Mouse (Mus musculus): Measurements from ENCODE around the gene Sos1. TPM values are rescaled to one million over a fixed set of nuclear protein-coding genes. Genes with fewer than 3 reads are reported as not detected.
"Not testable (repeated sequence)": the region's sequence is repeated elsewhere in the genome, so short reads cannot be mapped to it uniquely, and the experiment has no call there.

The Sos1 gene
- polyA plus RNA-seq, 1 experiment from 2014 or later, result 7.2 TPM

DNA sequence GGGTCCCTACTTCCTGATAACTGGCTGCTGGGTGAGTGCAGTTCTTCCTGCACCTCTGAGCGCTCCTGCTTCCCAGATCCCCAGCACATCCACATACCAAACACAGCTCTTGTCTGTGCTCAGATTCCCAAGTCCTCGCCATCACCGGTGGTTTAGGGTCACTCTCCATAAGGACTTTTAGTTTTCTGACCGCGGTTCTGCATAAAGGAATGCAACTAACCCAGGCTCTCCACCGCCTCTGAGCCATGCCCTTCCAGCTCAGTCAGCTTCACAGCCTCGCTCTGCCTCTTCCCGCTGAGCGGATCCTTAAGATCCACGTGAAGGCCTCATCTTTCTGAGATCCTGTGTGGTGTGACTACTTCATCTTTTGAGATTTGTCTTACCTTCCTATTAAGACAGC is 90.2 kb downstream of the Sos1 start:
- no peak overlapping the region for H3K4me2 ChIP-seq (replicated peaks)
- WGBS, result 74% methylated on average over 10 of the region's 10 CpGs
- H3K36me3 ChIP-seq, result no peaks in the 10 kb centered on the region
- H3K27me3 ChIP-seq, result no peaks in the 10 kb centered on the region
- no peak overlapping the region for H3K4me3 ChIP-seq
- H3K9ac ChIP-seq (replicated peaks), result no peak overlapping the region
- H3K4me1 ChIP-seq, result no peaks in the 10 kb centered on the region
- H3K27ac ChIP-seq (replicated peaks), result no peak overlapping the region
- no peak for ATAC-seq (replicated peaks)
- H3K9me3 ChIP-seq, result no peaks in the 10 kb centered on the region

DNA sequence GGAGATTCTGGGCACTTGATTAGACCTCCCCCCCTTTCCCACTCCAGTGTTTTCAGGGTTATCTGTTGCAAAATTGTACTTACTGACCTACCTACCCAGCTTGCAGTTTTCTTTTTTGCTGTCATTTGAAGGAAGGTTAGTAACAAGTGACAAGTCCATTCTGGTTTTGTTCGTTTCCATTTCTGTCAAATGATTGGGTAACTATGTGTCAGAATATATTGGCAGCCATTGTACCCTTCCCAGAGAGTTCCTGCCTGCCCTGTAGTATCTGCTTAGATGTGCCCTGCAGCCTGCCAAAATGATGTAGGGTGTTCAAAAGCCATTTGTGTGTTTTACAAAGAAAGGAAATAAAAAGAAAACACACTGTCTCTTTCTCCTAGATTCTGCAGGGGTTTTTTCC is 94.6 kb downstream of the Sos1 start:
- Histone ChIP-seq H3K36me3 (no peaks in the 10 kb centered on the region), H3K4me2 (replicated peaks) (no peak overlapping the region), H3K27me3 (no peaks in the 10 kb centered on the region), H3K4me3 (no peak overlapping the region), H3K4me1 (no peaks in the 10 kb centered on the region), H3K9me3 (no peaks in the 10 kb centered on the region), H3K27ac (replicated peaks) (no peak overlapping the region), H3K9ac (replicated peaks) (no peak overlapping the region)
- 65% methylated on average over 1 of the region's 1 CpGs for WGBS
- ATAC-seq (replicated peaks), result no peak

DNA sequence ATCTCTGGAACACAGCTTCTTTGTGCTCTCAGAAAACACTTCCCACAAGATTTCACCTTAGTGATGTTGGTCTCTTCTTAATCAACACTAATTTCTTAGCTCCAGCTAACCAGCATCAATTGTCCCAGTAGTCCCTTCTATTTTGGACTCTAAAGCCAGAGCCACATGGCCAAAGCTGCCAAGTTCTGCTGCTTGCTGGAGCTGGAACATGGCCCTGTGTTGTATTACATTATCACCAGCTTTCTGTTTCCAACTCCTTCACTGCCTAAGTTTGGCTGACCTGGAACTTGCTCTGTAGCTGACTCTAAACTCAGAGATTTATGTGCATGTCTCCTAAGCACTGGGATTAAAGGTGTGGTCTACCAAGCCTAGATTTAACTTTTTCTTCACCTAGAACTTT is 101.9 kb downstream of the Sos1 start:
- H3K9me3 ChIP-seq; H3K4me1 ChIP-seq; H3K27ac ChIP-seq (replicated peaks); H3K4me3 ChIP-seq; H3K9ac ChIP-seq (replicated peaks); H3K36me3 ChIP-seq; H3K4me2 ChIP-seq (replicated peaks); H3K27me3 ChIP-seq; ATAC-seq (replicated peaks): not testable (repeated sequence)

DNA sequence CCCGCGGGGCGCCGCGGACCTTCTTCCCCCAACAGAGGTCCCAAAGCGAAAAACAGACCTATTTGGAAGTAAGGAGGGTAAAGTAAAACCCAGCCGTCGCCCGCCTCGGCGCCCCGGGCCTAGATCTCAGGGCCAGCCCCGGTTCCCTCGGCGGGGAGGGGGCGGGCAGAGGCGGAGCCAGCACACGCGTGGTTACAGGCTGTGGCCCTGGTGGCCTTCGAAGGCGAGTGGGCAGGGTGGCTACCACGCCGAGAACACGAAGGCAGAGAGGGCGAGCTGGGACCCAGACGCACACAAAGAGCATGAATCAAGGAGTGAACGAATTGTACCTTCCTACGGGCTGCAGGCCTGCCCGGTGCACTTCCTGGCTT is 106.5 kb downstream of the Sos1 start:
- peak; percentile 85 for ATAC-seq (replicated peaks)
- H3K4me3 ChIP-seq, result peak overlapping the region; percentile 53
- H3K9ac ChIP-seq (replicated peaks), result peak overlapping the region; percentile 77
- 19% methylated on average over 29 of the region's 29 CpGs for WGBS
- H3K4me2 ChIP-seq (replicated peaks), result peak overlapping the region; percentile 86
- no peaks in the 10 kb centered on the region for H3K36me3 ChIP-seq
- H3K27me3 ChIP-seq, result no peaks in the 10 kb centered on the region
- no peaks in the 10 kb centered on the region for H3K9me3 ChIP-seq
- H3K27ac ChIP-seq (replicated peaks), result peak overlapping the region; percentile 82
- H3K4me1 ChIP-seq, result peaks cover 10% of the 10 kb centered on the region

DNA sequence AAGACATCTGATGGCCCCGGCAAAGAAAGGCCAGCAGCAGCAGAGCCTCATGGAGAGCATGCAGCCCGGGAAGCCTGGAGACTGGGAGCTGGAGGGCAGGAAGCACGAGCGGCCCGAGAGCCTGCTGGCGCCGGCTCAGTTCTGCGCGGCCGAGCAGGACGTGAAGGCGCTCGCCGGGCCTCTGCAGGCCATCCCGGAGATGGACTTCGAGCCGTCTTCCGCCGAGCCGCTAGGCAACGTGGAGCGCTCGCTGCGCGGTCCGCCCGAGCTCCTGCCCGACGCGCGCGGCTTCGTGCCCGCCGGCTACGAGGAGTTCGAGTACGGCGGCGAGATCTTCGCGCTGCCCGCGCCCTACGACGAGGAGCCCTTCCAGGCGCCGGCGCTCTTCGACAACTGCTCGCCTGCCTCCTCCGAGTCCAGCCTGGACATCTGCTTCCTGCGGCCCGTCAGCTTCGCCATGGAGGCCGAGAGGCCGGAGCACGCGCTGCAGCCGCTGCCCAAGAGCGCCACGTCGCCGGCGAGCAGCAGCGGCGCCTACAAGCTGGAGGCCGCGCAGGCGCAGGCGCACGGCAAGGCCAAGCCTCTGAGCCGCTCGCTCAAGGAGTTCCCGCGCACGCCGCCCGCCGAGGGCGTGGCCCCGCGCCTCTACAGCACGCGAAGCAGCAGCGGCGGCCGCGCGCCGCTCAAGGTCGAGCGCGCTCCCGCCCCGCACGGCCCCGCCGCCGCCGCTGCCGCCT is 107.1 kb downstream of the Sos1 start, which contains the start of gene Gm10190:
TSS of gene Gm10190 (minus strand) at position 553 of the 737 bp plus-strand sequence.
- peak within 1 kb of the TSS; percentile 53 for H3K4me3 ChIP-seq
- 4% methylated on average over 102 of the region's 102 CpGs for WGBS
- peak within 1 kb of the TSS; percentile 77 for H3K9ac ChIP-seq (replicated peaks)
- peak within 1 kb of the TSS; percentile 86 for H3K4me2 ChIP-seq (replicated peaks)
- H3K9me3 ChIP-seq, result no peaks in the 10 kb centered on the region
- ATAC-seq (replicated peaks), result peak; percentile 99
- no peaks in the 10 kb centered on the region for H3K36me3 ChIP-seq
- H3K27me3 ChIP-seq, result no peaks in the 10 kb centered on the region
- peaks cover 10% of the 10 kb centered on the region for H3K4me1 ChIP-seq
- peak within 1 kb of the TSS; percentile 82 for H3K27ac ChIP-seq (replicated peaks)

DNA sequence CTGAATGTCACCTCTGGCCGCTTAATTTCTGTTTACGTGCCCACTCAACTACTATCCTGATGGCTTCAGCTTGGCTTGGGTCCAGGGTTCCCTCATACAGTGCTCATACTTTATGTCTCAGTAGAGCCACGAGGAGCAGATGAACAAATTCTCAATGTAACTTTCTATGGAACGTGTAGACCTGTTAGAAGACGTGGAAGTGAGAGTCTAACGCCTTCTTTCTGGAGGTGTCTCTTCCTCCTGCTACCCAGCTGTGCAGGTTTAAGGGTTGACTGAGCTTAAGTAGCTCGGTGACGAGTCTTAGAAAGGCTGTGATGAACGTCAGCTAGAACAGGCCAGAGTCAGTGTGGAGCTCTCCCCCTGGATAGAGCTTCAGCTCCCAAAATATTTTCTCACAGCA is 111.6 kb downstream of the Sos1 start:
- 80% methylated on average over 9 of the region's 9 CpGs for WGBS

DNA sequence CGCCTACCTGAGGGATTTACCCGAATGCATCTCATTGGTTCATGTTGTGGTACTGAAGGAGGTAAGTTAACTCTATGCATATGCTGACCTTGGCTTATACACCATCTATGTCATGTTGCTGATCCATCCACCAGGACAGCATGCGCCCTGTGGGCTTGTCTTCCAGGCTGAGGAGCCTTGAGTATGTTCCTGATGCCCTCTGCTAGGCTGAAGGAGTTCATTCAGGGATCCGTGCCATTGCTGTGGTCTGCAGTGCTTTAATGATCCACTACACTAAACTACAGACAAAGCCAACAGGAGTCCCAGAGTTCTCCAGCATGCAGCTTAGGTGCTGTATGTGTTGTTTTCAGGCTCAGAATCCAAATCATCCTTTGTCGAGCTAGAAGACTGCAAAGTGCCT is 113.0 kb downstream of the Sos1 start:
- H3K4me2 ChIP-seq (replicated peaks), result no peak overlapping the region
- no peak overlapping the region for H3K4me3 ChIP-seq
- H3K9ac ChIP-seq (replicated peaks), result no peak overlapping the region
- H3K27ac ChIP-seq (replicated peaks), result no peak overlapping the region
- WGBS, result 94% methylated on average over 5 of the region's 5 CpGs
- H3K9me3 ChIP-seq, result no peaks in the 10 kb centered on the region
- H3K36me3 ChIP-seq, result no peaks in the 10 kb centered on the region
- H3K27me3 ChIP-seq, result no peaks in the 10 kb centered on the region
- ATAC-seq (replicated peaks), result no peak
- H3K4me1 ChIP-seq, result no peaks in the 10 kb centered on the region

More for the DNA sequence above, 111.6 kb downstream of the Sos1 start:
- no peak for ATAC-seq (replicated peaks)
- Histone ChIP-seq H3K4me2 (replicated peaks) (no peak overlapping the region), H3K27me3 (no peaks in the 10 kb centered on the region), H3K4me1 (peaks cover 6% of the 10 kb centered on the region), H3K27ac (replicated peaks) (no peak overlapping the region), H3K9ac (replicated peaks) (no peak overlapping the region), H3K9me3 (no peaks in the 10 kb centered on the region), H3K4me3 (no peak overlapping the region), H3K36me3 (no peaks in the 10 kb centered on the region)

DNA sequence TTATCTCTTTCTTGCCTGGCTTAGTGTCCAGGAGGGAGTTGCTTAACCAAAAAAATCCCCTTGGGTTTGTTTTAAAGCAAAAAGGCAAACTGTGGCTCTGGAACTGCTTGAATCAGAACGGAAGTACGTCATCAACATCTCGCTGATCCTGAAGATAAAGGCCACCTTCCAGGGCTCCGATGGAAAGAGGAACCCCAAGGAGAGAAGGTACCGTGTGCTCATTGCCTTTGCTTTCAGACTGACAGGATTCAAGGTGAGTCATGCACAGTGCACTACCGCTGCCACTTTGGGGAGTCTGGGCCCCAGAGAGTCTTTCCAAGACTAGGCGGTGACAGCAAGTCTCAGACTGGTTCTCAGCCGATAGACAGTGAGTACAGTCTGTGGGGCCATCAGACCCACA is 120.0 kb downstream of the Sos1 start:
- Histone ChIP-seq H3K4me1 (no peaks in the 10 kb centered on the region), H3K4me2 (replicated peaks) (no peak overlapping the region), H3K27ac (replicated peaks) (no peak overlapping the region), H3K27me3 (no peaks in the 10 kb centered on the region), H3K9me3 (no peaks in the 10 kb centered on the region), H3K4me3 (no peak overlapping the region), H3K9ac (replicated peaks) (no peak overlapping the region), H3K36me3 (no peaks in the 10 kb centered on the region)
- ATAC-seq (replicated peaks), result no peak
- WGBS, result 93% methylated on average over 8 of the region's 8 CpGs

DNA sequence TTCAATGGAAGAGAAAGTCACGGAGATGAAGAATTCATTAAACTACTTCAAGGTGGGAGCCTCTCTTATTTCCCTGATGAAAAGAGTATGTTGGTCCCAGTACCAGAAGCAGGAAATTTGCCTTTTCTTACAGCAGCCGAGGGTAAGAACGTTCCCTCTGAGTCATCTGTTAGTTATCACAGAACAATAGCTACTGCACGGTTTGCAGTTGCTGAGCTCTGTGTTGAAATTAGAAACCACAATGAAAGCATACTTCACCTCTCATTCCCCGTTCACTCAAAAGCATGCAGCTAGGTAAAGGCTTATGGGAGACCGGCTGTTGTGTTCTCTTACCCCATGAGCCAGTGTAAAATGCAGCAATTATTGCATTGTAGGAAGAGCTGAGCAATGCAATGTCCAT is 133.0 kb downstream of the Sos1 start:
- WGBS, result 47% methylated on average over 6 of the region's 6 CpGs
- H3K4me1 ChIP-seq, result no peaks in the 10 kb centered on the region
- no peak for ATAC-seq (replicated peaks)
- no peak overlapping the region for H3K4me3 ChIP-seq
- no peak overlapping the region for H3K4me2 ChIP-seq (replicated peaks)
- no peaks in the 10 kb centered on the region for H3K27me3 ChIP-seq
- H3K36me3 ChIP-seq, result no peaks in the 10 kb centered on the region
- no peak overlapping the region for H3K9ac ChIP-seq (replicated peaks)
- H3K27ac ChIP-seq (replicated peaks), result no peak overlapping the region
- no peaks in the 10 kb centered on the region for H3K9me3 ChIP-seq

DNA sequence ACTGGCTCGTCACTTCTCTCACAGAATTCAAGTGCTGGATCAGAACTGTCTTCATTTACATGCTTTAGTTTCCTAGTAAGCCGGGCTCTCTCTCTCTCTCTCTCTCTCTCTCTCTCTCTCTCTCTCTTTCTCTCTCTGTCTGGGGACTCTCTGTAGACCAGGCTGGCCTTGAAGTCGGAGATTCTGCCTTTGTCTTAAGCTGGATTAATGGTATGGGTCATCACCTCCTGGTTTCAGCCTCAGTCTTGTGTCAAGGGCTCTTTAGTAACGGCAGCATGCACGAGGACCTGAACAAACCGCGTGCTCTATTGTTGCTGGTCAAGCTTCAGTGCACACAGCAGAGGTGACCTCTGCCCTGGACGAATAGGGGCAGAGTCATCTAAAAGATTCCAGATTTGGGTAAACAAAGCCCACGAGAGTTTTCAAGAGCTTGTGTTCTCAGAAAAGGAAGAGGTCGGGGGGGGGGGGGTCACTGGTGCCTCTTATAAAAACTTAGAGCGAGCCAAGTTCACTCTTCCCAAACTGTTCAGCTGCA is 133.6 kb downstream of the Sos1 start:
- no peak overlapping the region for H3K4me3 ChIP-seq
- no peaks in the 10 kb centered on the region for H3K9me3 ChIP-seq
- no peak overlapping the region for H3K27ac ChIP-seq (replicated peaks)
- H3K36me3 ChIP-seq, result no peaks in the 10 kb centered on the region
- 23% methylated on average over 11 of the region's 11 CpGs for WGBS
- no peaks in the 10 kb centered on the region for H3K4me1 ChIP-seq
- H3K9ac ChIP-seq (replicated peaks), result no peak overlapping the region
- H3K27me3 ChIP-seq, result no peaks in the 10 kb centered on the region
- no peak for ATAC-seq (replicated peaks)
- H3K4me2 ChIP-seq (replicated peaks), result no peak overlapping the region

DNA sequence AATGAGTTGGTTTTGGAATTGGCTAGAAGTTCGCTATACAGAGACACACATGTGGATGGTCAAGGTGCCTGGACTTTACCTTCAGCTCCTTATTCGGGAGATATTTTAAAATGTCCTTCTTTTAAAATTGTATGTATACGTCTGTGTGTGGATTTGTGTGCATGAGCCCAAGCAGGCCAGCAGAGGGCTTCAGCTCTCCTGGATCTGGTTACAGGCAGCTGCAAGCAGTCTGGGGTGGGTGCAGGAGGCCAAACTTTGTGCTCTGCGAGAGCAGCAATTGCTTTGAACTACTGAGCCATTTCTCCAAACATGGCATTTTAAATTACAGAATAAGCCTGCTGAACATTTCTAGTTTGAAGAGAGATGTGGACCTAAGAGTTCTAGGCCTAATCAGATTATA is 135.0 kb downstream of the Sos1 start:
- Histone ChIP-seq H3K9ac (replicated peaks) (no peak overlapping the region), H3K27me3 (no peaks in the 10 kb centered on the region), H3K9me3 (no peaks in the 10 kb centered on the region), H3K36me3 (no peaks in the 10 kb centered on the region), H3K4me1 (no peaks in the 10 kb centered on the region), H3K27ac (replicated peaks) (no peak overlapping the region), H3K4me2 (replicated peaks) (no peak overlapping the region), H3K4me3 (no peak overlapping the region)
- WGBS, result 84% methylated on average over 4 of the region's 4 CpGs
- no peak for ATAC-seq (replicated peaks)
